Mouse (Mus musculus) adrenal gland, postnatal 4 days (tissue): ENCODE data around the gene Arl15. TPM values are rescaled to one million over a fixed set of nuclear protein-coding genes. Genes with fewer than 3 reads are reported as not detected.

ENCODE experiments used
- DNase-seq, 2 experiments: peaks; one replicate each; pipeline ENCODE4 v3.0.0; 2021 to 2022; ENCODE audit warnings: low spot score in 2 of 2, mixed read lengths in 2 of 2
- total RNA-seq, 2 experiments: library from RNA; stranded (reverse); gene quantifications; 2 replicates each; pipeline ENCODE4 v1.2.3; 2021

The Arl15 gene
- total RNA-seq, 2 experiments from 2014 or later = 32.9 to 36.5 TPM

DNA sequence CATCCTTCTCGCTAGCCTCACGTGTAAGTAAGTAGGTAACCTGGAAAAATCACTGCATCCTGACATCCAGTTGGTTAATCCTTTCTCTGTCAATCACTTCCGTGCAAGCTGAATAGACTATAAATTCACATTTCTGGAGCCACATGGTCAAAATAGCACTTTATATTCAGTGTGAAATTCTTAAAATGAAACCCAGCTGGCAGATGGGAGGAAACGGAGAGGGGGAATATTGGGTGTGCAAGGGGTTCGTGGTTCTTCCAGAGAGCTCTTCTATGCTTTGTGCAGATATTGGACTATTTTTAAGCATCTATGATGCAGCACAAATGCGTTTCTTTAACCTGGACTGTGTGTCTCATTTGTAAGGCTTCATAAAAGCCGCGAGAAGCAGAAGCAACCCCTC is 344.6 kb downstream of the Arl15 start:
- no peak for DNase-seq

DNA sequence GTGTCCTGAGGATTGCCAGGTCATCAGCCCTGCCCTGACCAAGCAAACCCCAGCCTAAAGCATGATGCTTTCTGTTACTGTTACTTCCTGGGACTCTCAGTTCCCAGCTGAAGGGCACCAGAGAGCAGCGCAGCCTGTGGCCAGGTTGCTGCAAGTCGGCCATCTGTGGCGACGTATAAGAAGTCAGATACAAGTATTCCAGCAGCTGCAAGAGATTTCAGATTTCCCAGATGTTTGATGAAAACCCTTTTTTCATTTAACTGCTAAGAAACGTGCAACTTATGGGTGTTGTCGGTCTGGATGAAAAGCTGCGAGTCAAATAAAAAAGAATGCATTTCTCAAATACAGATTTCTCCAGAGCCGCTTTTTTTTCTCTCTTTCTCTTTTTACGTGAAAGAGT is 345.3 kb downstream of the Arl15 start:
- no peak for DNase-seq

- no peak for DNase-seq
Measured at GRCm38 (mm10) chr13:114142826-114143225, 348.5 kb downstream of the Arl15 start.

GRCm38 (mm10) chr13:114143247-114143646 is 348.9 kb downstream of the Arl15 start:
- DNase-seq = no peak

- DNase-seq = no peak
Measured at GRCm38 (mm10) chr13:114144052-114145046, 350.0 kb downstream of the Arl15 start.

- no peak for DNase-seq
Measured at GRCm38 (mm10) chr13:114145249-114145648, 350.9 kb downstream of the Arl15 start.

- no peak for DNase-seq
Measured at GRCm38 (mm10) chr13:114150856-114151697, 356.8 kb downstream of the Arl15 start.

DNA sequence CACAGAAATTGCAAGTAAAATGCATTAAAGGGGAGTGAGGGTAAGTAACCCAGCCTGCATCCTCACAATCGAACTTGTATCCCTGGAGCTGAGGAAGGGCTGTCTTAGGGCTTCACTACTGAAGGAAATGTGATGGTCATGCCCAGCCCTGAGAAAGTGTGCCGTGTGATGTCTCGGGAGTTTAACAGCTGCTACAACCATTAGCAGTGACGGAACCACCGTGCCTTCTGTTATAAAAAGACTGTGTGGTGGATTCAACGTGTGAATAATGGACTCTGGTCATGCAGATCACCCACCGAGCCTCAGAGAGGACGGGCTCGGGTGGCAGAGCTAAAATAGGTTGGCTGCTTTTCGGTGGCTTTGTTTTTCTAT is 357.4 kb downstream of the Arl15 start:
- DNase-seq = no peak

- DNase-seq = no peak
Measured at GRCm38 (mm10) chr13:114156689-114157088, 362.4 kb downstream of the Arl15 start.

- no peak for DNase-seq
Measured at GRCm38 (mm10) chr13:114158111-114158730, 363.9 kb downstream of the Arl15 start.

DNA sequence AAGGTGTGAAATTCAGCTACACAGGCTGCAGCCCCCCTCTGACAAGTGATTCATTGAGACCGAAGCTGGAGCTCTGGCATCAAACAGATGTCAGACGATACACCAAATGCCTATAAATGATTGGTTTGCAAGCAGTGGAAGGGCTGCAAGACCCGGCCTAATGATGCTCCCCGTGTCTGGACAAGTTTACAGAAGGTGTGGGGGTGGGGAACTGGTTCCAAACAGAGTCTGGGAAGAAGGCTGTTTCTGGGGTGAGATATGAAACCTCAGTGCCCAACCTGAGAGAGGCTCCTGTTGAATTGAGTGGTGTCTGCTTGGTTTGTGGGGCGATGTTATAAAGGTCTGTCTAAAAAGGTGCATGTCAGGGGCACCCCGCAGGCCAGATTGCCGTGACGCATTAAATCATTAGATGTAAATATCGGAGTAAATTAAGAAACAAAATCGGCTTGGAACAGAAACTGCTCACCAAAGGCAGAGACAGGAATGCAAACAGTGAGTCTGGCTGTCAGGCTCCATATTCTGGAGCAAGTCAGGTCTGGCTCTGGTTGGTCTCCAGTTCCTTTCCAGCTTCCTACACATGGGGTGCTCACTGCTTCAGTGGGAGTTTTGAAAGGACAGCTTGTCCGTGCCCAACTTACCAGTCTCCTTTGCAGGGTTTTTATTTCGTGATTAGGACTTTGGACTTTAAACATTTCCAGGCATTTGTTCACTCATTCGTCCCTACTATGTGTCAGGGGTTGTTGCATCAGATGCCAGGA is 365.5 kb downstream of the Arl15 start:
- no peak for DNase-seq

GRCm38 (mm10) chr13:114162753-114163152 is 368.4 kb downstream of the Arl15 start:
- DNase-seq = no peak

- DNase-seq = no peak
Measured at GRCm38 (mm10) chr13:114165616-114166015, 371.3 kb downstream of the Arl15 start.

- no peak for DNase-seq
Measured at GRCm38 (mm10) chr13:114166439-114167183, 372.3 kb downstream of the Arl15 start.

GRCm38 (mm10) chr13:114170061-114170460 is 375.8 kb downstream of the Arl15 start:
- DNase-seq = no peak

GRCm38 (mm10) chr13:114171465-114171864 is 377.2 kb downstream of the Arl15 start:
- no peak for DNase-seq

- DNase-seq = no peak
Measured at GRCm38 (mm10) chr13:114188107-114188506, 393.8 kb downstream of the Arl15 start.

DNA sequence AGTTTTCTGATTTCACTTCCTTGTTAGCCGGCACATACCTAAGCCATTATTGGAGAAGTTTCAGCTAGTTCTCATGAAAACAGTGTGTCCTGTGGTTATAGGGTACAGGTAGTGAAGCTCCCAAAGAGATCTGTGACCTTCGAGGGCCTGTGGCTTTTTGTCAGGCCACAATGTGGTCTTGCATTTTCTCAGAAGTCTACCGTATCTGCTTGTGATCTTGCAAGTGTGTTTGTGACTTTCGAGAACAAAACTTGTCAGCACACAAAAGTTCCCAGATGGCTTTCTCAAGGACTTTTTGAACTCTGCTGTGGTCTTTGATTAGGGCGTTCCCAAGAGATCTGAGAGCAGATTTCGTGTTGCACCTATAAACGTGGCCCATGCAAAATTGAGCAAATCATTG is 394.5 kb downstream of the Arl15 start:
- DNase-seq = no peak

- DNase-seq = no peak
Measured at GRCm38 (mm10) chr13:114189441-114189840, 395.1 kb downstream of the Arl15 start.

- no peak for DNase-seq
Measured at GRCm38 (mm10) chr13:114190898-114191297, 396.6 kb downstream of the Arl15 start.
